Mouse (Mus musculus) embryonic facial prominence, embryonic 15.5 days (tissue): Measurements from ENCODE around the gene Dchs2. TPM values are rescaled to one million over a fixed set of nuclear protein-coding genes. Genes with fewer than 3 reads are reported as not detected.

Experiments used
- ATAC-seq: fragments of 200-750 bp; cut with Nextera tagmentation; 2 replicates; pipeline ENCODE4 v1.8.0; 2017; ENCODE audit warnings: low read depth, moderate TSS enrichment; ENCODE audit not compliant: insufficient number of reproducible peaks, low FRiP score, low TSS enrichment
- H3K27ac ChIP-seq: fragments of 300-500 bp; sonication (generic); replicated peaks from 2 replicates; pipeline ENCODE4 v1.5.1; 2015; ENCODE audit warnings: mild to moderate bottlenecking, inconsistent platforms
- H3K27me3 ChIP-seq: fragments of 300-500 bp; sonication (generic); 2 replicates; pipeline ENCODE4 v1.6.1; 2015; ENCODE audit warnings: inconsistent platforms
- H3K36me3 ChIP-seq: fragments of 300-500 bp; sonication (generic); 2 replicates; pipeline ENCODE4 v1.6.1; 2015; ENCODE audit warnings: mild to moderate bottlenecking, inconsistent platforms
- H3K4me1 ChIP-seq: fragments of 300-500 bp; sonication (generic); 2 replicates; pipeline ENCODE4 v1.6.1; 2015; ENCODE audit warnings: inconsistent platforms
- H3K4me2 ChIP-seq: fragments of 300-500 bp; sonication (generic); replicated peaks from 2 replicates; pipeline ENCODE4 v1.6.1; 2015; ENCODE audit warnings: mild to moderate bottlenecking, inconsistent platforms
- H3K4me3 ChIP-seq: fragments of 300-500 bp; sonication (generic); replicated peaks from 2 replicates; pipeline ENCODE4 v1.5.1; 2015; ENCODE audit warnings: mild to moderate bottlenecking, inconsistent platforms
- H3K9ac ChIP-seq: fragments of 300-500 bp; sonication (generic); 2 replicates; pipeline ENCODE4 v1.6.1; 2015; ENCODE audit warnings: inconsistent platforms
- H3K9me3 ChIP-seq: fragments of 300-500 bp; sonication (generic); replicated peaks from 2 replicates; pipeline ENCODE4 v1.6.1; 2016; ENCODE audit warnings: inconsistent platforms
- WGBS: fragments of 180-500 bp; shearing (Covaris S2); methylation state at CpG from one replicate; pipeline ENCODE4 v1.1.7; 2015; 5-methylcytosine and 5-hydroxymethylcytosine counted together
- polyA plus RNA-seq: library from polyadenylated mRNA; unstranded; fragments of >200 nt; fragmentation: Nextera tagmentation; extraction: Ambion mirVana; gene quantifications from 2 replicates; pipeline ENCODE4 v1.2.1, GENCODE M21; 2015

Dchs2 gene
- polyA plus RNA-seq, 1 experiment from 2014 or later = 1.1 TPM

DNA sequence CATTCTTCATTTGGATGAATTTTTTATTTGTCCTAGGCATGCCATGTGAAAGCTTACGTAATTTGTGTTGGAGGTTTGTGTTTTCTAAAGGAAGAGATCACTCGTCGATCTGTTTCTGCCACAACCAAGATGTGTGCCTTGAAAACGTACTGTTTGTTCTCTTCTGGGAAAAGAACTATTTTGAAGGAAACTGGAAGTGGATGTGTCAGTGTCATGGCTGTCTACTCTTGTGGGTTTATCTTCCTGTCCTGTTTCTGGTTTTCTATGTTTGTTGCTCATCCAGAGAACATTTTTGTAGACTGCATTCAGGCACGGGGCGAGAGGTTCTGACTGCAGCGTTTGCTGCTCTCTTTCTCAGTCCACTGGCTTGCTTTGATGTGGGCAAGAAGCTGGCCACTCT is 124.2 kb downstream of the Dchs2 start:
- Histone ChIP-seq H3K9me3 (no peaks in the 10 kb centered on the region), H3K4me1 (no peaks in the 10 kb centered on the region), H3K4me3 (no peak overlapping the region), H3K9ac (no peak overlapping the region), H3K27ac (no peak overlapping the region), H3K4me2 (no peak overlapping the region), H3K27me3 (no peaks in the 10 kb centered on the region), H3K36me3 (no peaks in the 10 kb centered on the region)
- ATAC-seq = no peak
- WGBS = 53% methylated on average over 7 of the region's 7 CpGs

DNA sequence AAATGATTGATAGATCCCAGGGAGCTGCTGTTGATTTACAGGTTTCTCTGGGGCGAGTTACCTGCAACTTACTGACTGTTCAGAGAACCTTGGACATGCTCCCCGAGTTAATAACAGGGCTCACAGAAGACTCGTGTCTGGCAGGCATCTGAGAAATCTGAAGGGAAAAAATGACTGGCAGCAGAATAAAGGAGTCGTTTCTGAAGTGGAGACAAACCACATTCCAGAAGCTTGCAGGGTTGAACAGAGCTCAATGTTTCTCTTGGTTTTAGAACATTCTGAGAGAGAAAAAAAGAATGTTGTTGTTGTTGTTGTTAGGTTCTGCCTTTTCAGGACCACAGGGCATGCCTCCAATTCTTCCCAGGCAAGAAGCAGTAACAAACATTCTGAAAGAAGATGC is 131.7 kb downstream of the Dchs2 start:
- 18% methylated on average over 4 of the region's 4 CpGs for WGBS
- Histone ChIP-seq H3K4me1 (no peaks in the 10 kb centered on the region), H3K36me3 (no peaks in the 10 kb centered on the region), H3K9me3 (no peaks in the 10 kb centered on the region), H3K27ac (0 out of 2 replicates have a peak overlapping the region, but pooled peaks have one; percentile 3), H3K9ac (no peak overlapping the region), H3K4me3 (no peak overlapping the region), H3K4me2 (no peak overlapping the region), H3K27me3 (no peaks in the 10 kb centered on the region)
- no peak for ATAC-seq

DNA sequence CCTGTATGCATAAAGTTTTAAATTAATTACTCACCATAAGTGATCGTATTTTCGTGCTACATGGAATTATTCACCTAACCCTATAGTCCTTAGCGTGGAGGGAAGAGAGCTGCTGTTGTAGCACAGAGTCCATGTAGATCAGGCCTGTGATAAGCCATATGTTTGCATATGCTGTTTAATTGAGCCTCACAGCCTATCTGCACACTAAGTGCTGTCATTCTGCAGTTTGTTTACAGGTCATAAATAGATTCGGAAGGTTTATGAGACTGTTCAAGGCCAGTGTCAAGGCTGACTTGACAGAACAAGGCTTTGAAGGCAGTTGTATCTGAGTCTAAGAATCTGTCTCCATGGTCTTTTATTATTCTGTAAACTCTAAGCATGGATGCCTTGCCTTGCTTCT is 138.3 kb downstream of the Dchs2 start:
- Histone ChIP-seq H3K4me2 (no peak overlapping the region), H3K4me3 (no peak overlapping the region), H3K36me3 (no peaks in the 10 kb centered on the region), H3K4me1 (no peaks in the 10 kb centered on the region), H3K9me3 (no peaks in the 10 kb centered on the region), H3K27me3 (no peaks in the 10 kb centered on the region), H3K27ac (0 out of 2 replicates have a peak overlapping the region, but pooled peaks have one; percentile 11), H3K9ac (no peak overlapping the region)
- no peak for ATAC-seq
- 70% methylated on average over 4 of the region's 4 CpGs for WGBS

DNA sequence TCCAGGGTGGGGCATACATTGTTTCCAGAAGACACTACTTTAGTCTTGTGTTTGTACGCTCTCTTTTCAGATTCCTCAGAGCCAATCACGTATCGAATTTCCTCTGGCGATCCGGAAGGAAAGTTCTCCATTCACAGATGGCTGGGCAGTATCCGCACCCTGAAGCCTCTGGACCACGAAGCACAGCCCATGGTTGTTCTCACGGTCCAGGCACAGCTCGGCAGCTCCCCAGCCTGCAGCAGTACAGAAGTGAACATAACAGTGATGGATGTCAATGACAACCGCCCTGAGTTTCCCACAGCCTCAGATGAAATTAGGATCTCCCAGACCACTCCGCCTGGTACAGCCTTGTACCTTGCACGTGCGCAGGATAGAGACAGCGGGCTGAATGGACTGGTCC is 142.5 kb downstream of the Dchs2 start:
- Histone ChIP-seq H3K27me3 (no peaks in the 10 kb centered on the region; the same call in 1 of the 2 replicates), H3K4me3 (no peak overlapping the region), H3K36me3 (no peaks in the 10 kb centered on the region), H3K4me1 (peaks cover 5% of the 10 kb centered on the region; the same call in 1 of the 2 replicates), H3K9ac (no peak overlapping the region), H3K9me3 (no peaks in the 10 kb centered on the region), H3K4me2 (no peak overlapping the region), H3K27ac (no peak overlapping the region)
- no peak; the same call in 1 of the 2 replicates for ATAC-seq
- 79% methylated on average over 14 of the region's 14 CpGs for WGBS

- no peak overlapping the region for H3K27ac ChIP-seq
- H3K4me3 ChIP-seq = no peak overlapping the region
- no peaks in the 10 kb centered on the region for H3K36me3 ChIP-seq
- H3K27me3 ChIP-seq = no peaks in the 10 kb centered on the region; the same call in 1 of the 2 replicates
- no peak overlapping the region for H3K4me2 ChIP-seq
- no peaks in the 10 kb centered on the region for H3K9me3 ChIP-seq
- H3K9ac ChIP-seq = no peak overlapping the region
- WGBS = 56% methylated on average over 9 of the region's 9 CpGs
- H3K4me1 ChIP-seq = peaks cover 5% of the 10 kb centered on the region; the same call in 1 of the 2 replicates
- no peak for ATAC-seq
Measured at GRCm38 (mm10) chr3:83270982-83271381, 143.2 kb downstream of the Dchs2 start.

GRCm38 (mm10) chr3:83273555-83274244 is 146.0 kb downstream of the Dchs2 start:
- Histone ChIP-seq H3K36me3 (no peaks in the 10 kb centered on the region), H3K4me2 (peak overlapping the region; percentile 32; the same call in 1 of the 2 replicates), H3K4me1 (peaks cover 5% of the 10 kb centered on the region; the same call in 1 of the 2 replicates), H3K9ac (no peak overlapping the region), H3K27me3 (no peaks in the 10 kb centered on the region; the same call in 1 of the 2 replicates), H3K27ac (no peak overlapping the region), H3K4me3 (no peak overlapping the region), H3K9me3 (no peaks in the 10 kb centered on the region)
- 34% methylated on average over 19 of the region's 19 CpGs for WGBS
- no peak for ATAC-seq

- Histone ChIP-seq H3K9me3 (no peaks in the 10 kb centered on the region), H3K36me3 (no peaks in the 10 kb centered on the region), H3K27ac (no peak overlapping the region), H3K4me3 (no peak overlapping the region), H3K27me3 (no peaks in the 10 kb centered on the region; the same call in 1 of the 2 replicates), H3K9ac (no peak overlapping the region), H3K4me2 (no peak overlapping the region), H3K4me1 (peaks cover 5% of the 10 kb centered on the region; the same call in 1 of the 2 replicates)
- ATAC-seq = no peak
- WGBS = 59% methylated on average over 5 of the region's 5 CpGs
Measured at GRCm38 (mm10) chr3:83275703-83276102, 148.0 kb downstream of the Dchs2 start.

GRCm38 (mm10) chr3:83283882-83284281 is 156.1 kb downstream of the Dchs2 start:
- H3K27me3 ChIP-seq = no peaks in the 10 kb centered on the region
- no peak overlapping the region for H3K27ac ChIP-seq
- H3K4me1 ChIP-seq = 0 out of 2 replicates have a peak, but pooled peaks cover 4% of the 10 kb centered on the region
- H3K9ac ChIP-seq = no peak overlapping the region
- 69% methylated on average over 1 of the region's 1 CpGs for WGBS
- no peaks in the 10 kb centered on the region for H3K36me3 ChIP-seq
- H3K4me2 ChIP-seq = no peak overlapping the region
- no peaks in the 10 kb centered on the region for H3K9me3 ChIP-seq
- no peak overlapping the region for H3K4me3 ChIP-seq
- no peak for ATAC-seq

GRCm38 (mm10) chr3:83286975-83287405 is 159.2 kb downstream of the Dchs2 start:
- H3K27ac ChIP-seq = peak overlapping the region; percentile 72
- 6% methylated on average over 11 of the region's 11 CpGs for WGBS

DNA sequence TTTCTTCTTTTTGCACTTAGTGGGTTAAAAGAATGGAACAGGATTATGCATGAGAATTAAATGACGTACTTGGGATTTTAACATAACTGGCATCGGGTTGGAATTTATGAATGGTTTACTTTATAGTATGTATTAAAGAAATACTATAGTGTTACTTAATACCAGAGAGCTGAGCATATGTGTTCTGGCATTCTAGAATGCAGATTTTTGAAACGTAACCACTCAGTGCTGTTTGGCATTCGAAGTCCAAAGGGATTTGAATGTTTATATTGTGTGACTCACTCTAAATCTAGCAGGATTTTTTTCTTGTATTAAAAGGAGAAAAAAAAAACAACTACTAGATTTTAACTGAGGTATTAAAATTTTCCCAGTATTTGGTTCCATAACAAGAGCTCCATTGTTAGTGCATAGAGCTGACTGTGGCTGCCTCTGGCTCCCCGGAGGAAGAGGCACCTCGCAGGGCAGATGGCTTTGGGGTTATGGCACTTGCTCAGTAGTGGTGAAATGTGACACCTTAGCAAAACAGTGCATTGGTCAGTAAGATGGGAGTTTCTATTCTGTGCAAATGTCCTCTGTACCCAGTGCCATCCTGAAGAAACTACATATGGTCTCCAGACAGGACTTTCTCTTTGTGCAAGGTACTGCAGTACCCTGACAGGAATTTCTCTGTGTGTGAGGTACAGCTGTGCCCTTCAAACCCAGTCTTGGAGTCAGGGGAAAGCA is 160.5 kb downstream of the Dchs2 start:
- Histone ChIP-seq H3K27me3 (no peaks in the 10 kb centered on the region), H3K27ac (peak overlapping the region; percentile 25; the same call in 1 of the 2 replicates), H3K4me2 (no peak overlapping the region), H3K4me3 (no peak overlapping the region), H3K36me3 (no peaks in the 10 kb centered on the region), H3K4me1 (0 out of 2 replicates have a peak, but pooled peaks cover 4% of the 10 kb centered on the region), H3K9ac (no peak overlapping the region), H3K9me3 (no peaks in the 10 kb centered on the region)
- peak; percentile 34; the same call in 1 of the 2 replicates for ATAC-seq
- 16% methylated on average over 6 of the region's 6 CpGs for WGBS

More at GRCm38 (mm10) chr3:83286975-83287405, 159.2 kb downstream of the Dchs2 start:
- Histone ChIP-seq H3K36me3 (no peaks in the 10 kb centered on the region), H3K9ac (peak overlapping the region; percentile 33; the same call in 1 of the 2 replicates), H3K9me3 (no peaks in the 10 kb centered on the region), H3K27me3 (no peaks in the 10 kb centered on the region), H3K4me2 (peak overlapping the region; percentile 66), H3K4me3 (peak overlapping the region; percentile 42), H3K4me1 (0 out of 2 replicates have a peak, but pooled peaks cover 4% of the 10 kb centered on the region)
- peak; percentile 77 for ATAC-seq

GRCm38 (mm10) chr3:83290482-83290881 is 162.7 kb downstream of the Dchs2 start:
- Histone ChIP-seq H3K4me2 (no peak overlapping the region), H3K9me3 (no peaks in the 10 kb centered on the region), H3K4me1 (0 out of 2 replicates have a peak, but pooled peaks cover 4% of the 10 kb centered on the region), H3K27me3 (no peaks in the 10 kb centered on the region), H3K36me3 (no peaks in the 10 kb centered on the region), H3K9ac (no peak overlapping the region), H3K4me3 (no peak overlapping the region), H3K27ac (no peak overlapping the region)
- ATAC-seq = no peak
